Mouse (Mus musculus) embryonic facial prominence, embryonic 12.5 days (tissue): ENCODE results near the gene Galnt3. TPM values are rescaled to one million over a fixed set of nuclear protein-coding genes. Genes with fewer than 3 reads are reported as not detected.

Source experiments
- ATAC-seq: fragments of 200-750 bp; cut with Nextera tagmentation; 2 replicates; pipeline ENCODE4 v1.8.0; 2017; ENCODE audit not compliant: insufficient number of reproducible peaks, insufficient read depth, low FRiP score, low TSS enrichment
- H3K27ac ChIP-seq: fragments of 300-500 bp; sonication (generic); 2 replicates; pipeline ENCODE4 v1.5.1; 2016; ENCODE audit warnings: mild to moderate bottlenecking
- H3K27me3 ChIP-seq: fragments of 300-500 bp; sonication (generic); 2 replicates; pipeline ENCODE4 v1.6.1; 2016; ENCODE audit warnings: mild to moderate bottlenecking, moderate library complexity
- H3K36me3 ChIP-seq: fragments of 300-500 bp; sonication (generic); 2 replicates; pipeline ENCODE4 v1.6.1; 2016; ENCODE audit warnings: mild to moderate bottlenecking
- H3K4me1 ChIP-seq: fragments of 300-500 bp; sonication (generic); 2 replicates; pipeline ENCODE4 v1.6.1; 2016
- H3K4me2 ChIP-seq: fragments of 300-500 bp; sonication (generic); replicated peaks from 2 replicates; pipeline ENCODE4 v1.6.1; 2016; ENCODE audit warnings: mild to moderate bottlenecking, moderate library complexity
- H3K4me3 ChIP-seq: fragments of 300-500 bp; sonication (generic); 2 replicates; pipeline ENCODE4 v1.5.1; 2016; ENCODE audit warnings: mild to moderate bottlenecking
- H3K9ac ChIP-seq: fragments of 300-500 bp; sonication (generic); 2 replicates; pipeline ENCODE4 v1.6.1; 2016; ENCODE audit warnings: mild to moderate bottlenecking, moderate library complexity
- H3K9me3 ChIP-seq: fragments of 300-500 bp; sonication (generic); 2 replicates; pipeline ENCODE4 v1.6.1; 2016; ENCODE audit warnings: mild to moderate bottlenecking, moderate library complexity
- WGBS: fragments of 180-500 bp; shearing (Covaris S2); methylation state at CpG from one replicate; pipeline ENCODE4 v1.1.7; 2016; 5-methylcytosine and 5-hydroxymethylcytosine counted together
- polyA plus RNA-seq: library from polyadenylated mRNA; unstranded; fragments of >200 nt; fragmentation: Nextera tagmentation; extraction: Ambion mirVana; gene quantifications from 2 replicates; pipeline ENCODE4 v1.2.1, GENCODE M21; 2016

The Galnt3 gene
- polyA plus RNA-seq, 1 experiment from 2014 or later: 3.4 TPM

- WGBS: 59% methylated on average over 17 of the region's 17 CpGs
- Histone ChIP-seq H3K4me3 (no peak overlapping the region), H3K4me2 (no peak overlapping the region), H3K36me3 (no peaks in the 10 kb centered on the region), H3K27ac (no peak overlapping the region), H3K27me3 (no peaks in the 10 kb centered on the region), H3K9ac (no peak overlapping the region), H3K9me3 (no peaks in the 10 kb centered on the region), H3K4me1 (no peaks in the 10 kb centered on the region)
- peak; percentile 71; the same call in 1 of the 2 replicates for ATAC-seq
These were observed 81.1 kb downstream of the Galnt3 start for GRCm38 (mm10) chr2:66043441-66044404.

GRCm38 (mm10) chr2:66041917-66042419 is 82.8 kb downstream of the Galnt3 start:
- WGBS: 61% methylated on average over 9 of the region's 9 CpGs
- Histone ChIP-seq H3K4me3 (no peak overlapping the region), H3K27me3 (no peaks in the 10 kb centered on the region), H3K4me1 (no peaks in the 10 kb centered on the region), H3K9ac (no peak overlapping the region), H3K36me3 (no peaks in the 10 kb centered on the region), H3K4me2 (no peak overlapping the region), H3K9me3 (no peaks in the 10 kb centered on the region), H3K27ac (no peak overlapping the region)
- peak; percentile 83 for ATAC-seq

- Histone ChIP-seq H3K4me3 (no peak overlapping the region), H3K27ac (no peak overlapping the region), H3K9me3 (no peaks in the 10 kb centered on the region), H3K36me3 (no peaks in the 10 kb centered on the region), H3K9ac (no peak overlapping the region), H3K27me3 (no peaks in the 10 kb centered on the region), H3K4me2 (no peak overlapping the region), H3K4me1 (no peaks in the 10 kb centered on the region)
- ATAC-seq: no peak
- 86% methylated on average over 21 of the region's 21 CpGs for WGBS
These were observed 83.4 kb downstream of the Galnt3 start for GRCm38 (mm10) chr2:66041203-66041916.

GRCm38 (mm10) chr2:66040611-66041010 is 84.2 kb downstream of the Galnt3 start:
- Histone ChIP-seq H3K9me3 (no peaks in the 10 kb centered on the region), H3K4me1 (no peaks in the 10 kb centered on the region), H3K36me3 (no peaks in the 10 kb centered on the region), H3K27me3 (no peaks in the 10 kb centered on the region), H3K4me3 (no peak overlapping the region), H3K27ac (no peak overlapping the region), H3K4me2 (no peak overlapping the region), H3K9ac (no peak overlapping the region)
- no peak for ATAC-seq

GRCm38 (mm10) chr2:66034907-66035679 is 89.7 kb downstream of the Galnt3 start:
- Histone ChIP-seq H3K9me3 (no peaks in the 10 kb centered on the region), H3K4me1 (no peaks in the 10 kb centered on the region), H3K4me3 (no peak overlapping the region), H3K4me2 (no peak overlapping the region), H3K27me3 (no peaks in the 10 kb centered on the region), H3K27ac (no peak overlapping the region), H3K9ac (no peak overlapping the region), H3K36me3 (no peaks in the 10 kb centered on the region)
- no peak for ATAC-seq
- WGBS: 76% methylated on average over 9 of the region's 9 CpGs

Other genes with a start within 250 kb of the Galnt3 start
- 17.3 and 18.7 TPM in 2 replicates for gene Ttc21b, start 131.6 kb upstream of the Galnt3 start, polyA plus RNA-seq